Mouse (Mus musculus) liver, embryonic 11.5 days (tissue): ENCODE results near the gene Ccdc86. TPM values are rescaled to one million over a fixed set of nuclear protein-coding genes. Genes with fewer than 3 reads are reported as not detected.
A peak's percentile ranks its signal among the peaks of the same experiment; 100 is the strongest.

Experiments used
- ATAC-seq: fragments of 200-750 bp; cut with Nextera tagmentation; replicated peaks from 2 replicates; pipeline ENCODE4 v1.8.0; 2017; ENCODE audit warnings: moderate number of reproducible peaks, mild to moderate bottlenecking, moderate TSS enrichment, moderate library complexity; ENCODE audit not compliant: low FRiP score
- DNase-seq: peaks from one replicate; pipeline ENCODE4 v3.0.0-alpha.2; 2017; ENCODE audit warnings: low spot score
- H3K27ac ChIP-seq: fragments of 300-500 bp; sonication (generic); 2 replicates; pipeline ENCODE4 v1.5.1; 2014; ENCODE audit warnings: mild to moderate bottlenecking, low read depth, low read length, control low read depth
- H3K27me3 ChIP-seq: fragments of 300-500 bp; sonication (generic); replicated peaks from 2 replicates; pipeline ENCODE4 v1.6.1; 2014; ENCODE audit warnings: low read length, mixed read lengths; ENCODE audit not compliant: control insufficient read depth, insufficient read depth
- H3K36me3 ChIP-seq: fragments of 300-500 bp; sonication (generic); 2 replicates; pipeline ENCODE4 v1.6.1; 2014; ENCODE audit warnings: mild to moderate bottlenecking, low read length, moderate library complexity, mixed read lengths; ENCODE audit not compliant: control insufficient read depth, insufficient read depth
- H3K4me1 ChIP-seq: fragments of 300-500 bp; sonication (generic); replicated peaks from 2 replicates; pipeline ENCODE4 v1.6.1; 2014; ENCODE audit warnings: low read length, mixed read lengths; ENCODE audit not compliant: control insufficient read depth, insufficient read depth
- H3K4me2 ChIP-seq: fragments of 300-500 bp; sonication (generic); 2 replicates; pipeline ENCODE4 v1.6.1; 2014; ENCODE audit warnings: mild to moderate bottlenecking, control low read depth, moderate library complexity
- H3K4me3 ChIP-seq: fragments of 300-500 bp; sonication (generic); 2 replicates; pipeline ENCODE4 v1.5.1; 2014; ENCODE audit warnings: low read depth, low read length, control low read depth
- H3K9ac ChIP-seq: fragments of 300-500 bp; sonication (generic); 2 replicates; pipeline ENCODE4 v1.6.1; 2014; ENCODE audit warnings: low read depth, low read length, control low read depth
- H3K9me3 ChIP-seq: fragments of 300-500 bp; sonication (generic); 2 replicates; pipeline ENCODE4 v1.6.1; 2016; ENCODE audit warnings: low read length, inconsistent platforms, mixed read lengths; ENCODE audit not compliant: control insufficient read depth
- WGBS: fragments of 180-500 bp; shearing (Covaris S2); extraction: QIAGEN DNeasy Blood & Tissue Kit; methylation state at CpG from one replicate; pipeline ENCODE4 v1.1.7; 2014; 5-methylcytosine and 5-hydroxymethylcytosine counted together
- polyA plus RNA-seq: library from polyadenylated mRNA; unstranded; fragments of >200 nt; fragmentation: Nextera tagmentation; extraction: Ambion mirVana; gene quantifications from 2 replicates; pipeline ENCODE4 v1.2.1, GENCODE M21; 2014

The Ccdc86 gene
- polyA plus RNA-seq, 1 experiment from 2014 or later: 46.0 TPM

DNA sequence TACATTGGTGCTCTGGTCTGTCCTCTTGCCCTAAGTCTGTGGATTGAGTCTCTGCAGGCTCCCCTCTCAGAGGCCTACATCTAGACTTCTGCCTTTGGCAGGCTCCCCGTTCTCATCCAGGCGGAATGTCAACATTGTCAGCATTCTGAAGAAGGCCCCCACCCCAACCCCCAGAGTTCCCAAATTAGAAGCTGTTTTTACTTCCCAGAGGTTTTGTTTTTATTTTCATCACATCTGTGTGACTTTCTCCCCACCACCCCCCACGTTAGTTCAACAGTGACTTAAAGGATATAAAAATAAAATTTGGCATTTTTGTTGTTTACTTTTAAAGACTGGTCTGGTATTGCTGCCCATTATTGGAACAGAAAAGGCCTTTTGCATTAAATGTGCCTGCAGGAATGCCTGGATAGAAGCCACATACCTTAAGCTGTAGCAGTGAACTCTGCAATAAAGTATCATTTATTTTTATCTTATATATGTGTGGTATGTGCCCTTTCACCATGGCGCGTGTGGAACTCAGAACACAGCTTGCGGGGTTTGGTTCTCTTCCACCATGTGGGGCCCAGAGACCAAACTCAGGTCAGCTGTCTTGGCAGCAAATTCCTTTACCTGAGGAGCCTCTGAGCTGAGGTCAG is 39.9 kb downstream of the Ccdc86 start:
- Histone ChIP-seq H3K36me3 (peaks cover 10% of the 10 kb centered on the region), H3K27ac (no peak overlapping the region), H3K9me3 (no peaks in the 10 kb centered on the region), H3K4me1 (peaks cover 4% of the 10 kb centered on the region; the same call in 1 of the 2 replicates), H3K9ac (no peak overlapping the region), H3K4me3 (no peak overlapping the region), H3K27me3 (no peaks in the 10 kb centered on the region), H3K4me2 (no peak overlapping the region)
- no peak for ATAC-seq
- WGBS: 79% methylated on average over 6 of the region's 6 CpGs
- DNase-seq: no peak

GRCm38 (mm10) chr19:10907891-10908290 is 41.2 kb downstream of the Ccdc86 start:
- DNase-seq (no peak), ATAC-seq (no peak)
- Histone ChIP-seq H3K27ac (no peak overlapping the region), H3K27me3 (no peaks in the 10 kb centered on the region), H3K4me2 (no peak overlapping the region), H3K4me1 (peaks cover 4% of the 10 kb centered on the region; the same call in 1 of the 2 replicates), H3K9ac (no peak overlapping the region), H3K4me3 (no peak overlapping the region), H3K9me3 (no peaks in the 10 kb centered on the region), H3K36me3 (peaks cover 21% of the 10 kb centered on the region)
- WGBS: 54% methylated on average over 3 of the region's 3 CpGs

GRCm38 (mm10) chr19:10905728-10906000 is 43.4 kb downstream of the Ccdc86 start:
- 81% methylated on average over 5 of the region's 5 CpGs for WGBS
- Histone ChIP-seq H3K4me3 (no peak overlapping the region), H3K9ac (no peak overlapping the region), H3K4me2 (no peak overlapping the region), H3K27ac (peak overlapping the region; percentile 17; the same call in 1 of the 2 replicates), H3K9me3 (no peaks in the 10 kb centered on the region), H3K4me1 (peaks cover 4% of the 10 kb centered on the region; the same call in 1 of the 2 replicates), H3K27me3 (no peaks in the 10 kb centered on the region), H3K36me3 (peaks cover 39% of the 10 kb centered on the region)
- ATAC-seq: no peak
- no peak for DNase-seq

DNA sequence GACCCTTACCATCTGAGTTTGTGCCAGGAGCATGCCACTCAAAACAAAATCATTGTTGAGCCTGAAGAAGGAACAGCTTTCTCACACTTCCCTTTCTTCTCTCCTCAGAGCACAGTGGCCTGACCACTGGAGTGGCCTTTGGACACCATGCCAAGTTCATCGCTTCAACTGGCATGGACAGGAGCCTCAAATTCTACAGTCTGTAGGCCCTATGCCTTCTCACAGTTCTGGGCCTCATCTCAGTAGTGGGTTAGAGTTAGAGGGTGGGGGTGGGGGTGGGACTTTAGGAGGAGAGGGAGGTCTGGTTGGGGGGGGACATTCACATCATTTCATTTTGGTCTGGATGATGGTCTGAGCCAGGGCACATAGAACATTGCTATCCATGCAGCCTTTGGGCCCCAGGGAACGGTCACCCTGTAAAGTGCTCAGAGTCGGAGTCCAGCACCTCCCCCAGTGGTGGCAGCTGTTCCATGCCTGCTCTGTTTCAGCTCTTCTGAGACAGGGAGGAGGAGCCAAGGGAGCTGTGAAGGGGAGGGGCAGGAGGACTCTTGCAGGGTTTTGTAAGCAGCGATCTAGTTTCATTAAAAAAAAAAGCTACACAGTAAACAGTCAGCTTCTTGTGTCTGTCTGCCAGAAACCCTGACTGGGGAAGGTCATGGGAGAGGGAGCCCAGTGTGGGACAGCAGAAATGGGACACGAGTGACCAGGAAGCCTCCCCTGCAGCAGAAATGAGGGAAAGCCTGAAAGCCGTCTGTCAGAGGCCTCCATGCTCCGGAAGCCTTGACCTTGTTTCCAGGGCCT is 43.9 kb downstream of the Ccdc86 start:
- Histone ChIP-seq H3K4me3 (no peak overlapping the region), H3K27ac (peak overlapping the region; percentile 17; the same call in 1 of the 2 replicates), H3K27me3 (no peaks in the 10 kb centered on the region), H3K4me2 (no peak overlapping the region), H3K4me1 (peaks cover 4% of the 10 kb centered on the region; the same call in 1 of the 2 replicates), H3K9me3 (no peaks in the 10 kb centered on the region), H3K9ac (no peak overlapping the region), H3K36me3 (peaks cover 44% of the 10 kb centered on the region)
- ATAC-seq: 0 out of 2 replicates have a peak, but pooled peaks have one; percentile 33
- 73% methylated on average over 7 of the region's 7 CpGs for WGBS
- DNase-seq: no peak

DNA sequence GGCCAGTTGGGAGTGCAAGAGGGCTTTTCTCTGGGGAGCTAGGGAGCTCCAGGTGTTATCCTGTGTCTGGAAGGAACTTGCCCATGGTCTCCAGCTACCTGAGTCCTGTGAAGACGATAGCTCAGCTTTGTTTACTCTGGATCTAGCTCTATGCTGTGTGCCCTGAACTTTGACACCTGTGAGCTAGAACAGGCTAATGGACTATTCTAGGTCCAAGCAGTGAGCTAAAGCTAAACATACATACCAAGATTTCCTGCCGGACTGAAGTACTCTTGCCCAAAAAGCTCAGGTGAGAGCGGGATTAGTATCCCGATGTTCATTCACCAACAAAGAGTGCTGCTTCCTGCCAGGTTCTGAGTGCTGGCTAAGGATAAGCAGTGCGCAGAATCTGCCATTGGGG is 44.6 kb downstream of the Ccdc86 start:
- H3K27me3 ChIP-seq: no peaks in the 10 kb centered on the region
- H3K27ac ChIP-seq: no peak overlapping the region; the same call in 1 of the 2 replicates
- 86% methylated on average over 5 of the region's 5 CpGs for whole genome bisulfite sequencing
- peaks cover 4% of the 10 kb centered on the region; the same call in 1 of the 2 replicates for H3K4me1 ChIP-seq
- H3K9me3 ChIP-seq: no peaks in the 10 kb centered on the region
- H3K4me2 ChIP-seq: no peak overlapping the region
- H3K36me3 ChIP-seq: peaks cover 50% of the 10 kb centered on the region
- DNase-seq: no peak
- H3K9ac ChIP-seq: no peak overlapping the region
- no peak overlapping the region for H3K4me3 ChIP-seq
- ATAC-seq: no peak

DNA sequence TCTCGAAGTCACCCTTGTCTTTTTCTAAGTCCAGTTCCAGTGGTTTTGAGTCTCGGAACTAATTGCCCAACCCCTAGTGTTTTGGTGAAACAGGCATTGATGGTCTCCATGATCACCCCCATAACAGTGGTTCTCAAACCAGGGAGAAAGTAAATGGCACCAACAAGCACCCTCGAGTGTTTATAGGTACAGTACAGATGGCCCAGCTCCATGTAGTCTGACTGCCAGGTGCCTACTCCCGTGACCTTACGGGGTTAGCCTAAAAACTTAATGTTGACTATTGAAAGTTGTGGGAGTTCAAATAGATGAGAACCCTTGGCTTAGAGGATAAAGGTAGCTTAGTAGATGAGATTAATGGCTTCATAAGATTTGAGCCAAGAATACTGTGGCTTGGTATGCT is 48.0 kb downstream of the Ccdc86 start:
- no peak for DNase-seq
- no peak overlapping the region for H3K9ac ChIP-seq
- H3K9me3 ChIP-seq: no peaks in the 10 kb centered on the region
- WGBS: 90% methylated on average over 5 of the region's 5 CpGs
- peaks cover 17% of the 10 kb centered on the region for H3K4me1 ChIP-seq
- no peak for ATAC-seq
- H3K27ac ChIP-seq: no peak overlapping the region
- H3K27me3 ChIP-seq: no peaks in the 10 kb centered on the region
- H3K4me2 ChIP-seq: no peak overlapping the region
- no peak overlapping the region for H3K4me3 ChIP-seq
- H3K36me3 ChIP-seq: peaks cover 67% of the 10 kb centered on the region

GRCm38 (mm10) chr19:10900315-10900714 is 48.8 kb downstream of the Ccdc86 start:
- no peak for DNase-seq
- H3K36me3 ChIP-seq: peaks cover 67% of the 10 kb centered on the region
- no peak overlapping the region for H3K4me2 ChIP-seq
- H3K4me1 ChIP-seq: peaks cover 19% of the 10 kb centered on the region
- no peak overlapping the region for H3K4me3 ChIP-seq
- ATAC-seq: no peak
- no peaks in the 10 kb centered on the region for H3K9me3 ChIP-seq
- no peak overlapping the region for H3K9ac ChIP-seq
- H3K27me3 ChIP-seq: no peaks in the 10 kb centered on the region
- 79% methylated on average over 6 of the region's 6 CpGs for WGBS
- no peak overlapping the region for H3K27ac ChIP-seq

DNA sequence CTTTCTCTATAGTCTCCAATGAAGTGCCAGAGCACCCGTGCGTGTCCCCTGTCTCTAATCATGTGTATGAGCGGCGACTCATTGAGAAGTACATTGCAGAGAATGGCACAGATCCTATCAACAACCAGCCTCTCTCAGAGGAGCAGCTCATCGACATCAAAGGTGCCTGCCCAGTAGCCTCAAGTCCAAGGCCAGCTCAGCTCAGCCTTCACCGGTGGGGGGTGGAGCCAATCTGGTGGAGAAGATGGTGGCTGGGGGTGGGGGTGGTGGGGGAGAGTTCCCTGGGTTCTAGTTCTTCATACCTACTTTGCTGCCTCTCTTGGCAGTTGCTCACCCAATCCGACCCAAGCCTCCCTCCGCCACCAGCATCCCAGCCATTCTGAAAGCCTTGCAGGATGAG is 51.6 kb downstream of the Ccdc86 start:
- Histone ChIP-seq H3K4me1 (peaks cover 15% of the 10 kb centered on the region), H3K4me3 (0 out of 2 replicates have a peak overlapping the region, but pooled peaks have one; percentile 94), H3K9ac (no peak overlapping the region), H3K27ac (no peak overlapping the region), H3K4me2 (peak overlapping the region; percentile 96; the same call in 1 of the 2 replicates), H3K36me3 (peaks cover 45% of the 10 kb centered on the region), H3K27me3 (no peaks in the 10 kb centered on the region), H3K9me3 (no peaks in the 10 kb centered on the region)
- DNase-seq: no peak
- no peak for ATAC-seq
- 84% methylated on average over 8 of the region's 8 CpGs for WGBS
